12 mouse cellular contexts compared by ENCODE assay signal in the genomic region with DNA sequence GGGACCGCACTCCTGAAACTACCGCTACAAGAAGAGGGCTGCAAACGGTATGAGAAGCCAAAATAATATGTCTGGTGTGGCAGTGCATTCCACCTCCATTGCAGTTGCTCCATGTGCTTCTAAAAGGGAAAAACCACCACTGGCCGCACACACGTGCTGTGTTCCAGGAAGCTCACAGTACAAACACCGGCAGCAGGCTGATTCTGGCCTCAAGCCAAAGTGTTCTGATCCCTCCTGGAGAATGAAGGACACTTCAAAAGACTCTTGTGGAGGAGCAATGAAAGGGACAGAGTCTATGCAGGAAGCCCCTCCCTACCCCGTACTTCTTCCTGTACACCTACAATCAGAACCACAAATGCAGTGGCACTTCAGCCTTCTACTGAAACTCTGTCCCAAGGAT. TPM values are rescaled to one million over a fixed set of nuclear protein-coding genes. Genes with fewer than 3 reads are reported as not detected.
DNase-seq lines count a peak whose midpoint lies in the region; ATAC-seq and TF ChIP-seq lines count a peak whose summit lies in the region.
"Had no signal": no experiment of that assay in that cellular context is flagged by ENCODE, and none has a peak within 500 bp of the region (broad histone marks: within the 10 kb centered on the region; RNA-seq: fewer than 3 reads in every experiment).

No protein-coding gene starts in this region.

- H3K27ac ChIP-seq in hindbrain, postnatal 0 days = no peak overlapping the region
- H3K27ac ChIP-seq in hindbrain, embryonic 16.5 days (ENCODE audit: low read depth, low read length) = no peak overlapping the region
- no peak overlapping the region for H3K27ac ChIP-seq in intestine, postnatal 0 days (ENCODE audit: low read depth, low read length)
- H3K27ac ChIP-seq in lung, postnatal 0 days (ENCODE audit: low read length) = no peak overlapping the region
- H3K27ac ChIP-seq: gastrocnemius, adult 2 months; hindbrain, embryonic 15.5 days; limb, embryonic 13.5 days had no signal

- H3K4me2 ChIP-seq in hindbrain, postnatal 0 days (ENCODE audit: low read depth, low read length) = no peak overlapping the region
- no peak overlapping the region for H3K4me2 ChIP-seq in hindbrain, embryonic 16.5 days (ENCODE audit: low read length)
- no peak overlapping the region for H3K4me2 ChIP-seq in intestine, postnatal 0 days (replicated peaks; ENCODE audit: low read depth)
- H3K4me2 ChIP-seq in lung, postnatal 0 days (replicated peaks; ENCODE audit: low read depth, low read length) = no peak overlapping the region
- H3K4me2 ChIP-seq: hindbrain, embryonic 15.5 days; limb, embryonic 13.5 days had no signal

- no peaks in the 10 kb centered on the region for H3K4me1 ChIP-seq in hindbrain, postnatal 0 days (ENCODE audit: insufficient read depth, low read length)
- no peaks in the 10 kb centered on the region for H3K4me1 ChIP-seq in hindbrain, embryonic 16.5 days (ENCODE audit: control insufficient read depth, insufficient read depth, low read depth, low read length)
- no peaks in the 10 kb centered on the region for H3K4me1 ChIP-seq in intestine, postnatal 0 days (replicated peaks; ENCODE audit: control insufficient read depth, insufficient read depth, low read length)
- H3K4me1 ChIP-seq in lung, postnatal 0 days (ENCODE audit: insufficient read depth, low read depth, low read length) = 0 out of 2 replicates have a peak, but pooled peaks cover 4% of the 10 kb centered on the region
- H3K4me1 ChIP-seq: hindbrain, embryonic 15.5 days; limb, embryonic 13.5 days had no signal

- peak; percentile 73 for TF ChIP-seq EP300 in lung, postnatal 0 days (IDR thresholded peaks at IDR 0.05)

- H3K4me3 ChIP-seq in hindbrain, postnatal 0 days (ENCODE audit: low read length) = no peak overlapping the region
- no peak overlapping the region for H3K4me3 ChIP-seq in hindbrain, embryonic 16.5 days (ENCODE audit: low read length)
- H3K4me3 ChIP-seq in intestine, postnatal 0 days (ENCODE audit: low read depth, low read length) = no peak overlapping the region
- H3K4me3 ChIP-seq in lung, postnatal 0 days (ENCODE audit: low read depth, low read length) = no peak overlapping the region
- H3K4me3 ChIP-seq: gastrocnemius, adult 2 months; hindbrain, embryonic 15.5 days; limb, embryonic 13.5 days had no signal

- H3K27me3 ChIP-seq in hindbrain, postnatal 0 days (ENCODE audit: insufficient read depth, low read length) = no peaks in the 10 kb centered on the region
- no peaks in the 10 kb centered on the region for H3K27me3 ChIP-seq in hindbrain, embryonic 16.5 days (replicated peaks; ENCODE audit: control insufficient read depth, insufficient read depth, low read length)
- no peaks in the 10 kb centered on the region for H3K27me3 ChIP-seq in intestine, postnatal 0 days (replicated peaks; ENCODE audit: control insufficient read depth, insufficient read depth, low read length)
- no peaks in the 10 kb centered on the region for H3K27me3 ChIP-seq in lung, postnatal 0 days (replicated peaks; ENCODE audit: insufficient read depth, low read length)
- H3K27me3 ChIP-seq: hindbrain, embryonic 15.5 days; limb, embryonic 13.5 days had no signal

- 56% methylated on average over 7 of the region's 7 CpGs for WGBS in hindbrain, postnatal 0 days
- 64% methylated on average over 7 of the region's 7 CpGs for WGBS in hindbrain, embryonic 16.5 days
- 47% methylated on average over 7 of the region's 7 CpGs for WGBS in intestine, postnatal 0 days
- WGBS in lung, postnatal 0 days = 30% methylated on average over 7 of the region's 7 CpGs

- no peak for TF ChIP-seq CTCF in hindbrain, postnatal 0 days (IDR thresholded peaks at IDR 0.05; ENCODE audit: low read depth)
- no peak for TF ChIP-seq CTCF in intestine, postnatal 0 days (IDR thresholded peaks at IDR 0.05; ENCODE audit: low read depth)
- TF ChIP-seq CTCF in lung, postnatal 0 days (IDR thresholded peaks at IDR 0.05) = no peak

- no peaks in the 10 kb centered on the region for H3K36me3 ChIP-seq in hindbrain, postnatal 0 days (ENCODE audit: insufficient read depth, low read length)
- H3K36me3 ChIP-seq in hindbrain, embryonic 16.5 days (ENCODE audit: control insufficient read depth, insufficient read depth, low read length) = no peaks in the 10 kb centered on the region
- no peaks in the 10 kb centered on the region for H3K36me3 ChIP-seq in intestine, postnatal 0 days (ENCODE audit: control insufficient read depth, insufficient read depth)
- H3K36me3 ChIP-seq in lung, postnatal 0 days (ENCODE audit: insufficient read depth, low read length) = no peaks in the 10 kb centered on the region
- H3K36me3 ChIP-seq: hindbrain, embryonic 15.5 days; limb, embryonic 13.5 days had no signal

- DNase-seq in hindbrain, postnatal 0 days (ENCODE audit: low spot score) = peak; percentile 35
- peak; percentile 43 to 49 for DNase-seq in adrenal gland, postnatal 36 days
- peak; percentile 87 for DNase-seq in lung, postnatal 0 days (ENCODE audit: low spot score)
- no peak for DNase-seq in thymus, postnatal 25 days
- no peak for DNase-seq in frontal cortex, postnatal 14 days (ENCODE audit: low spot score in 2 of 2)
- no peak for DNase-seq in layer of hippocampus, adult 9-11 months
- DNase-seq: gastrocnemius, adult 2 months; right cerebral cortex, postnatal 25 days had no signal

- ATAC-seq in hindbrain, postnatal 0 days = no peak
- ATAC-seq in hindbrain, embryonic 16.5 days = no peak
- ATAC-seq in intestine, postnatal 0 days = 0 out of 2 replicates have a peak, but pooled peaks have one; percentile 56
- peak; percentile 95 for ATAC-seq in lung, postnatal 0 days

- no peak overlapping the region for H3K9ac ChIP-seq in hindbrain, postnatal 0 days (replicated peaks; ENCODE audit: low read length)
- no peak overlapping the region for H3K9ac ChIP-seq in hindbrain, embryonic 16.5 days (ENCODE audit: low read depth, low read length)
- H3K9ac ChIP-seq in intestine, postnatal 0 days (ENCODE audit: low read depth, low read length) = no peak overlapping the region
- no peak overlapping the region for H3K9ac ChIP-seq in lung, postnatal 0 days (replicated peaks; ENCODE audit: low read depth)
- H3K9ac ChIP-seq: hindbrain, embryonic 15.5 days; limb, embryonic 13.5 days had no signal

- H3K9me3 ChIP-seq in hindbrain, postnatal 0 days (ENCODE audit: low read length) = no peaks in the 10 kb centered on the region
- no peaks in the 10 kb centered on the region for H3K9me3 ChIP-seq in hindbrain, embryonic 16.5 days (ENCODE audit: control insufficient read depth, low read length)
- H3K9me3 ChIP-seq in intestine, postnatal 0 days (ENCODE audit: control insufficient read depth) = no peaks in the 10 kb centered on the region
- H3K9me3 ChIP-seq in lung, postnatal 0 days (ENCODE audit: low read length) = no peaks in the 10 kb centered on the region
- H3K9me3 ChIP-seq: hindbrain, embryonic 15.5 days; limb, embryonic 13.5 days had no signal

RNA-seq across cellular contexts. Expression of a gene that starts 12.2 kb away (rescaled TPM):
- total RNA-seq in hindbrain, postnatal 0 days (2014; rRNA removed) = 17.6 and 39.0 TPM in 2 replicates
- 26.5 and 29.5 TPM in 2 replicates for polyA plus RNA-seq in hindbrain, postnatal 0 days (2015; fragmentation: Nextera tagmentation; extraction: Ambion mirVana)
- 20.9 and 24.8 TPM in 2 replicates for polyA plus RNA-seq in hindbrain, embryonic 16.5 days (2015; fragmentation: Nextera tagmentation; extraction: Ambion mirVana)
- total RNA-seq in adrenal gland, postnatal 36 days (2021) = 10 to 100 TPM; 83.5 to 88.7 TPM
- polyA plus RNA-seq in intestine, postnatal 0 days (2015; fragmentation: Nextera tagmentation; extraction: Ambion mirVana) = 124 and 130 TPM in 2 replicates
- 127 and 148 TPM in 2 replicates for polyA plus RNA-seq in lung, postnatal 0 days (2015; fragmentation: Nextera tagmentation; extraction: Ambion mirVana)

Comparison
In these comparisons a context has a peak if more than half of its experiments do, and no peak if none do; other contexts are left out.
1. ATAC-seq: peak in intestine, postnatal 0 days (single experiment) and lung, postnatal 0 days (single experiment); none in hindbrain, postnatal 0 days (single experiment) and hindbrain, embryonic 16.5 days (single experiment).
2. DNase-seq: peak in hindbrain, postnatal 0 days (single experiment), adrenal gland, postnatal 36 days (2 of 2) and lung, postnatal 0 days (single experiment); none in thymus, postnatal 25 days (single experiment), frontal cortex, postnatal 14 days (0 of 2) and layer of hippocampus, adult 9-11 months (single experiment).